Mouse (Mus musculus) erythroblast, embryonic 14.5 days (primary cell): ENCODE results near the gene Dcps.

Experiments used
- GATA1 ChIP-seq: IDR thresholded peaks from 2 replicates; pipeline ENCODE4 v1.6.1; 2012; ENCODE audit warnings: low read length, inconsistent platforms, mixed read lengths
- TAL1 ChIP-seq: IDR thresholded peaks from 3 replicates; pipeline ENCODE4 v1.6.1; 2012; ENCODE audit warnings: low read length, inconsistent platforms, mixed read lengths

DNA sequence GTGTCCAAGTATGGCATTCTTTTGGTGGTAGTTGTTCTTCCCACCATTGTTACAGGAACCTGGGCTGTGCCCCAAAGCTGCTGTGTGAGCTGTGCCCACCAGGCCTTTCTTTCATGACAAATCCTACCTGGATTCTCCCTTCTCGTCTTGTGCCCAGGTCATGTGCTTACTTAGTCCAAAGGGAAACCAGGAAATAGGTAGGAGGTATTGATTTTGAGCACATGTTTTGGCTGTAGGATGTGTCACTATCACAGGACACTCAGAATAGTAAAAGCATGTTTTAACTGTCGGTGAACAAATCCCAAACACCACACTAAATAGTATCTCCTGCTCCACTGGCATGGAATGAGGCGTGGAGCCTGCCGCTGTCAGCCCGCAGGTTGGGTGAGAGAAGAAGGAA lies 48.3 kb downstream of the Dcps start:
- no peak for TF ChIP-seq GATA1
- TF ChIP-seq TAL1, result no peak
